Mouse (Mus musculus) MEL (cell line): ENCODE measurements around the gene Epb41. TPM values are rescaled to one million over a fixed set of nuclear protein-coding genes. Genes with fewer than 3 reads are reported as not detected.

Experiments used
- DNase-seq: peaks from one replicate; pipeline ENCODE4 v3.0.0; 2011; ENCODE audit warnings: low read depth, low spot score
- H3K27ac ChIP-seq: 2 replicates; pipeline ENCODE4 v1.5.1; 2012; ENCODE audit warnings: low read depth, mild to moderate bottlenecking, control low read depth, low read length, moderate library complexity; ENCODE audit not compliant: control insufficient read depth
- H3K27me3 ChIP-seq, 2 experiments: fragments of 150-350 bp in 1 of 2; sonication (generic) in 1 of 2; 2 replicates each; pipeline ENCODE4 v1.6.1; 2012; ENCODE audit warnings: low read length in 2 of 2, mild to moderate bottlenecking in 2 of 2, improper control_type of control experiment in 1 of 2, moderate library complexity in 1 of 2; ENCODE audit not compliant: insufficient read depth in 2 of 2, control insufficient read depth in 1 of 2
- H3K36me3 ChIP-seq, 2 experiments: 2 replicates each; pipeline ENCODE4 v1.6.1; 2012 to 2014; ENCODE audit warnings: low read length in 2 of 2, improper control_type of control experiment in 1 of 2, inconsistent platforms in 1 of 2, mild to moderate bottlenecking in 1 of 2; ENCODE audit not compliant: insufficient read depth in 2 of 2, control insufficient read depth in 1 of 2
- H3K4me1 ChIP-seq, 2 experiments: fragments of 150-350 bp in 1 of 2; sonication (generic) in 1 of 2; 2 replicates each; pipeline ENCODE4 v1.6.1; 2012; ENCODE audit warnings: low read length in 2 of 2, improper control_type of control experiment in 1 of 2, mild to moderate bottlenecking in 1 of 2; ENCODE audit not compliant: insufficient read depth in 2 of 2, control insufficient read depth in 1 of 2
- H3K4me3 ChIP-seq, 2 experiments: fragments of 150-350 bp in 1 of 2; sonication (generic) in 1 of 2; 2 replicates each; pipeline ENCODE4 v1.5.1; 2012; ENCODE audit warnings: low read depth in 2 of 2, low read length in 2 of 2, mild to moderate bottlenecking in 2 of 2, moderate library complexity in 2 of 2, control low read depth in 1 of 2, improper control_type of control experiment in 1 of 2; ENCODE audit not compliant: control insufficient read depth in 1 of 2, insufficient read depth in 1 of 2
- H3K79me2 ChIP-seq: 2 replicates; pipeline ENCODE4 v1.6.1; 2012; ENCODE audit warnings: mild to moderate bottlenecking, low read length, moderate library complexity; ENCODE audit not compliant: control insufficient read depth, poor library complexity, insufficient read depth
- H3K9ac ChIP-seq: 2 replicates; pipeline ENCODE4 v1.6.1; 2012; ENCODE audit warnings: low read depth, mild to moderate bottlenecking, control low read depth, low read length, moderate library complexity; ENCODE audit not compliant: control insufficient read depth, poor library complexity, severe bottlenecking
- H3K9me3 ChIP-seq: fragments of 150-350 bp; sonication (generic); replicated peaks from 2 replicates; pipeline ENCODE4 v1.6.1; 2012; ENCODE audit warnings: mild to moderate bottlenecking, low read length, improper control_type of control experiment, moderate library complexity; ENCODE audit not compliant: insufficient read depth
- BHLHE40 ChIP-seq: IDR thresholded peaks from 2 replicates; pipeline ENCODE4 v1.6.1; 2012; ENCODE audit warnings: low read depth, mild to moderate bottlenecking, inconsistent platforms, low read length, improper control_type of control experiment, borderline replicate concordance
- CHD1 ChIP-seq: IDR thresholded peaks from 2 replicates; pipeline ENCODE4 v1.6.1; 2012; ENCODE audit warnings: low read depth, mild to moderate bottlenecking, inconsistent platforms, low read length, improper control_type of control experiment
- E2F4 ChIP-seq: IDR thresholded peaks from 2 replicates; pipeline ENCODE4 v1.6.1; 2011; ENCODE audit warnings: low read depth, low read length, improper control_type of control experiment, borderline replicate concordance
- ELF1 ChIP-seq: IDR thresholded peaks from 2 replicates; pipeline ENCODE4 v1.6.1; 2014; ENCODE audit warnings: low read depth, mild to moderate bottlenecking, inconsistent platforms, low read length, improper control_type of control experiment, moderate library complexity
- EP300 ChIP-seq, 2 experiments: IDR thresholded peaks; 2 replicates each; pipeline ENCODE4 v1.6.1; 2011; ENCODE audit warnings: improper control_type of control experiment in 2 of 2, low read length in 2 of 2, low read depth in 1 of 2, mild to moderate bottlenecking in 1 of 2
- GABPA ChIP-seq: IDR thresholded peaks from 2 replicates; pipeline ENCODE4 v1.6.1; 2012; ENCODE audit warnings: low read depth, mild to moderate bottlenecking, inconsistent platforms, low read length, improper control_type of control experiment, moderate library complexity
- HCFC1 ChIP-seq: IDR thresholded peaks from 2 replicates; pipeline ENCODE4 v1.6.1; 2012; ENCODE audit warnings: low read depth, mild to moderate bottlenecking, inconsistent platforms, low read length, improper control_type of control experiment, moderate library complexity
- JUND ChIP-seq: IDR thresholded peaks from 2 replicates; pipeline ENCODE4 v1.6.1; 2011; ENCODE audit warnings: low read depth, mild to moderate bottlenecking, improper control_type of control experiment, low read length
- MAFK ChIP-seq: IDR thresholded peaks from 2 replicates; pipeline ENCODE4 v1.6.1; 2011; ENCODE audit warnings: low read depth, mild to moderate bottlenecking, low read length, improper control_type of control experiment, borderline replicate concordance
- MAZ ChIP-seq: IDR thresholded peaks from 2 replicates; pipeline ENCODE4 v1.6.1; 2012; ENCODE audit warnings: low read depth, mild to moderate bottlenecking, inconsistent platforms, low read length, improper control_type of control experiment
- MEF2A ChIP-seq: IDR thresholded peaks from 2 replicates; pipeline ENCODE4 v1.6.1; 2014; ENCODE audit warnings: low read depth, mild to moderate bottlenecking, inconsistent platforms, low read length, improper control_type of control experiment; ENCODE audit not compliant: poor library complexity, insufficient replicate concordance, severe bottlenecking; ENCODE audit errors: extremely low read depth
- MXI1 ChIP-seq: IDR thresholded peaks from 2 replicates; pipeline ENCODE4 v1.6.1; 2011; ENCODE audit warnings: mild to moderate bottlenecking, low read depth, low read length, improper control_type of control experiment
- MYC ChIP-seq: IDR thresholded peaks from 2 replicates; pipeline ENCODE4 v1.6.1; 2011; ENCODE audit warnings: low read depth, mild to moderate bottlenecking, low read length, improper control_type of control experiment, moderate library complexity
- NELFE ChIP-seq: IDR thresholded peaks from 2 replicates; pipeline ENCODE4 v1.6.1; 2011; ENCODE audit warnings: low read depth, low read length, improper control_type of control experiment
- POLR2A ChIP-seq, 2 experiments: IDR thresholded peaks; 2 replicates each; pipeline ENCODE4 v1.6.1; 2011 to 2012; ENCODE audit warnings: low read length in 2 of 2, mild to moderate bottlenecking in 2 of 2, control low read depth in 1 of 2, improper control_type of control experiment in 1 of 2, low read depth in 1 of 2, moderate library complexity in 1 of 2; ENCODE audit not compliant: control insufficient read depth in 1 of 2, insufficient read depth in 1 of 2, poor library complexity in 1 of 2
- RCOR1 ChIP-seq: IDR thresholded peaks from 2 replicates; pipeline ENCODE4 v1.6.1; 2012; ENCODE audit warnings: low read depth, mild to moderate bottlenecking, inconsistent platforms, low read length, improper control_type of control experiment
- SIN3A ChIP-seq: IDR thresholded peaks from 2 replicates; pipeline ENCODE4 v1.6.1; 2012; ENCODE audit warnings: low read length, improper control_type of control experiment, inconsistent platforms
- TBP ChIP-seq: IDR thresholded peaks from 2 replicates; pipeline ENCODE4 v1.8.0; 2011; ENCODE audit warnings: low read depth, low read length, improper control_type of control experiment
- TCF12 ChIP-seq: IDR thresholded peaks from 2 replicates; pipeline ENCODE4 v1.6.1; 2014; ENCODE audit warnings: low read depth, mild to moderate bottlenecking, inconsistent platforms, low read length, improper control_type of control experiment, moderate library complexity
- UBTF ChIP-seq: IDR thresholded peaks from 2 replicates; pipeline ENCODE4 v1.6.1; 2012; ENCODE audit warnings: low read depth, mild to moderate bottlenecking, inconsistent platforms, low read length, improper control_type of control experiment, moderate library complexity, borderline replicate concordance; ENCODE audit not compliant: insufficient read depth
- USF1 ChIP-seq: IDR thresholded peaks from 2 replicates; pipeline ENCODE4 v1.6.1; 2014; ENCODE audit warnings: low read depth, mild to moderate bottlenecking, inconsistent platforms, low read length, improper control_type of control experiment, moderate library complexity
- USF2 ChIP-seq, 2 experiments: IDR thresholded peaks; 2 replicates each; pipeline ENCODE4 v1.6.1; 2011 to 2012; ENCODE audit warnings: improper control_type of control experiment in 2 of 2, low read length in 2 of 2, borderline replicate concordance in 1 of 2, inconsistent platforms in 1 of 2, low read depth in 1 of 2, mild to moderate bottlenecking in 1 of 2; ENCODE audit not compliant: insufficient read depth in 1 of 2
- ZC3H11A ChIP-seq: IDR thresholded peaks from 2 replicates; pipeline ENCODE4 v1.6.1; 2012; ENCODE audit warnings: low read depth, mild to moderate bottlenecking, inconsistent platforms, low read length, improper control_type of control experiment
- ZKSCAN1 ChIP-seq: IDR thresholded peaks from 2 replicates; pipeline ENCODE4 v1.6.1; 2012; ENCODE audit warnings: low read depth, mild to moderate bottlenecking, inconsistent platforms, low read length, improper control_type of control experiment, moderate library complexity
- ZNF384 ChIP-seq: IDR thresholded peaks from 2 replicates; pipeline ENCODE4 v1.6.1; 2012; ENCODE audit warnings: low read depth, mild to moderate bottlenecking, inconsistent platforms, low read length, improper control_type of control experiment
- polyA plus RNA-seq, 2 experiments: library from polyadenylated mRNA; stranded (reverse) in 1 of 2; unstranded in 1 of 2; fragments of >175 nt in 1 of 2; fragments of >200 nt in 1 of 2; gene quantifications; 2 replicates each; pipeline versions ENCODE4 v1.2.1 to v1.2.4; 2012; ENCODE audit warnings: low replicate concordance in 2 of 2, low read depth in 1 of 2; ENCODE audit not compliant: insufficient read length in 2 of 2, insufficient read depth in 1 of 2, missing spikeins in 1 of 2
- total RNA-seq: library from RNA; depleted of rRNA; stranded (reverse); fragments of 300-350 nt; gene quantifications from 2 replicates; pipeline ENCODE4 v1.2.3, GENCODE M21; 2012

Epb41 gene
- total and polyA plus RNA-seq, 3 experiments: 36.5 to 115 (median 44.3) TPM

GRCm38 (mm10) chr4:132059541-132059940 is 15.6 kb downstream of the Epb41 start (continued):
- TF ChIP-seq MEF2A: no peak
- no peak for TF ChIP-seq E2F4
- no peak for TF ChIP-seq CHD1
- TF ChIP-seq USF2 (IDR thresholded peaks at IDR 0.05; ENCODE audit: borderline replicate concordance in 1 of 2, insufficient read depth in 1 of 2, low read depth in 1 of 2, low read length in 2 of 2): no peak
- TF ChIP-seq TBP: no peak
- TF ChIP-seq JUND: no peak

GRCm38 (mm10) chr4:132057311-132057710 is 17.8 kb downstream of the Epb41 start:
- Histone ChIP-seq H3K9ac (no peak overlapping the region), H3K36me3 (peaks cover 13 to 20% of the 10 kb centered on the region in 2 experiments)

GRCm38 (mm10) chr4:132051321-132052275 is 23.5 kb downstream of the Epb41 start:
- H3K4me1 ChIP-seq: peaks cover 2 to 3% of the 10 kb centered on the region in 2 experiments; a peak in 2 of 4 replicates
- no peak overlapping the region for H3K4me3 ChIP-seq
- TF ChIP-seq SIN3A: no peak
- no peak for TF ChIP-seq BHLHE40
- TF ChIP-seq UBTF: no peak
- no peak for TF ChIP-seq ELF1
- no peak for TF ChIP-seq ZKSCAN1
- no peak for TF ChIP-seq EP300 (IDR thresholded peaks at IDR 0.05; ENCODE audit: low read depth in 1 of 2, low read length in 2 of 2)
- TF ChIP-seq HCFC1: no peak
- TF ChIP-seq POLR2A (IDR thresholded peaks at IDR 0.05; ENCODE audit: control insufficient read depth in 1 of 2, insufficient read depth in 1 of 2, low read depth in 1 of 2, low read length in 2 of 2, poor library complexity in 1 of 2): no peak
- no peak for TF ChIP-seq GABPA
- no peak for TF ChIP-seq ZNF384
- no peak for TF ChIP-seq CHD1
- no peak for TF ChIP-seq MXI1
- no peak for TF ChIP-seq MAZ
- no peak for TF ChIP-seq RCOR1
- no peak for TF ChIP-seq NELFE
- no peak for TF ChIP-seq MYC
- no peak for TF ChIP-seq TCF12
- no peak for DNase-seq
- no peaks in the 10 kb centered on the region for H3K9me3 ChIP-seq
- no peak overlapping the region for H3K9ac ChIP-seq
- H3K27ac ChIP-seq: no peak overlapping the region
- peaks cover 22% of the 10 kb centered on the region for H3K79me2 ChIP-seq
- peaks cover 0 to 5% of the 10 kb centered on the region in 2 experiments; a peak in 3 of 4 replicates for H3K36me3 ChIP-seq
- no peaks in the 10 kb centered on the region for H3K27me3 ChIP-seq

More at GRCm38 (mm10) chr4:132057311-132057710, 17.8 kb downstream of the Epb41 start:
- Histone ChIP-seq H3K4me1 (peaks cover 6 to 18% of the 10 kb centered on the region in 2 experiments), H3K27ac (no peak overlapping the region), H3K9me3 (no peaks in the 10 kb centered on the region), H3K4me3 (no peak overlapping the region), H3K79me2 (peaks cover 39% of the 10 kb centered on the region), H3K27me3 (no peaks in the 10 kb centered on the region)
- DNase-seq: no peak
- TF ChIP-seq MXI1 (no peak), ZC3H11A (no peak), CHD1 (no peak), NELFE (no peak), MAZ (no peak), USF1 (no peak), MAFK (no peak)
